Mouse (Mus musculus) lung, postnatal 14 days (tissue): Measurements from ENCODE around the gene Vac14.
A peak's percentile ranks its signal among the peaks of the same experiment; 100 is the strongest.
"Not testable (repeated sequence)": the region's sequence is repeated elsewhere in the genome, so short reads cannot be mapped to it uniquely, and the experiment has no call there.

Experiments
- DNase-seq: peaks from one replicate; pipeline ENCODE4 v3.0.0; 2021

Vac14 gene

DNA sequence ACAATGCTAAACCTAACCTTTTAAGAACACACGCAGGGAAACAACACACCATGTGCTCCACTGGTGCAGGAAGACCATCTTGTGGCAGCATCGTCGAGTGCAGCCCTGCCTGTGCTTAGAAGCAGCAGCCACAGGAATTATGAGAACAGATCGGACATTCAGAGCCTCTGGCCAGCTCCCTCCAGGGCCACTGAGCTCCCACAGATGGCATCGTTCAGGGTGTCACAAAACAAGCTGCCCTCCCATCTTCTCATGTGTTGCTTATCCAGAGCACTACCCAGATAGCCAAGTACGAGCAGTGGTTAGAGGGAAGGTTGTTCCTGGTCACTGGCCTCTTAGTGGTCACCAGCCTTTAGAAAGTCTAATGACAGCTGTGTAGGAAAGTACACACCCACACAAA lies 30.9 kb downstream of the Vac14 start:
- DNase-seq, result no peak

DNA sequence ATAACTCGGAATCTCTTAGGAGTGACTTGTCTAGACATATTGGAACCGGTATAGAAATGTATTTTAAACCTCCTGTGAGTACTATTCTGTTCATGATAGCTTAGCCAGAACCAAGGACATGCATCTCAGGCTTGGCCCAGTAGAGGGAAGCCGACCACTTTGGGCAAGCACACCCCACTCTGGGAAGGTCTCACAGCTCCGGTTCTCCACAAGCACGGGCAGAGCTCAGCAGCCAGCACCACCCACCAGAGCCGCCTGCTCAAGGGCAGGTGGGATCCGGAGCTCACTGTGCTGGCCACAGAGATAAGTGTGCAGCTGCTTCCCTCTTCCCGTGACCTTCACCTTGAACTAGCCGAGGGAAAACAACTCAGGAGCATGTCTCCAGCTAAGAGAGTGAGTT lies 32.5 kb downstream of the Vac14 start:
- no peak for DNase-seq

DNA sequence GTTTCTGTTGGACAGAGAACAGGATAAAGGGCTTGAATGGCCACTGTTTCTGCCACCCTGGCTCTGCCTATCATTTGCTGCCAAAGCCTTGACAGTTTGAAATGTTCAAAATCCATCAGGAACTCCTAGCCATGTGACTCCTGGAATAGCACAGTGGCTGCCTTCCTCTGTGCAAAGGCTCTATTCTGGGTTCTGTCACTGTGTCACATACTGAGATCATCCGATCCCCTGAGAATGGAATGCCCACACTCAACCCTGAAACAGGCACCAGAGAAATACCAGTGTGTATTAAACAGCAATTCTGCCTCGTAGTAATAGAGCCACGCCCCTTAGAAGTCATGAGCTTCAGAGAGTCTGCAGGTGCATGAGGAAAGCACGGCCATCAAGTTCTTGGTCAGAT lies 33.5 kb downstream of the Vac14 start:
- DNase-seq, result no peak

GRCm38 (mm10) chr8:110654075-110655060 lies 36.0 kb downstream of the Vac14 start:
- no peak for DNase-seq

- no peak for DNase-seq
These were observed 37.4 kb downstream of the Vac14 start for GRCm38 (mm10) chr8:110655827-110656226.

GRCm38 (mm10) chr8:110657661-110658060 lies 39.3 kb downstream of the Vac14 start:
- no peak for DNase-seq

GRCm38 (mm10) chr8:110660121-110660520 lies 41.7 kb downstream of the Vac14 start:
- DNase-seq, result no peak

- DNase-seq, result no peak
These were observed 44.2 kb downstream of the Vac14 start for GRCm38 (mm10) chr8:110662545-110662944.

DNA sequence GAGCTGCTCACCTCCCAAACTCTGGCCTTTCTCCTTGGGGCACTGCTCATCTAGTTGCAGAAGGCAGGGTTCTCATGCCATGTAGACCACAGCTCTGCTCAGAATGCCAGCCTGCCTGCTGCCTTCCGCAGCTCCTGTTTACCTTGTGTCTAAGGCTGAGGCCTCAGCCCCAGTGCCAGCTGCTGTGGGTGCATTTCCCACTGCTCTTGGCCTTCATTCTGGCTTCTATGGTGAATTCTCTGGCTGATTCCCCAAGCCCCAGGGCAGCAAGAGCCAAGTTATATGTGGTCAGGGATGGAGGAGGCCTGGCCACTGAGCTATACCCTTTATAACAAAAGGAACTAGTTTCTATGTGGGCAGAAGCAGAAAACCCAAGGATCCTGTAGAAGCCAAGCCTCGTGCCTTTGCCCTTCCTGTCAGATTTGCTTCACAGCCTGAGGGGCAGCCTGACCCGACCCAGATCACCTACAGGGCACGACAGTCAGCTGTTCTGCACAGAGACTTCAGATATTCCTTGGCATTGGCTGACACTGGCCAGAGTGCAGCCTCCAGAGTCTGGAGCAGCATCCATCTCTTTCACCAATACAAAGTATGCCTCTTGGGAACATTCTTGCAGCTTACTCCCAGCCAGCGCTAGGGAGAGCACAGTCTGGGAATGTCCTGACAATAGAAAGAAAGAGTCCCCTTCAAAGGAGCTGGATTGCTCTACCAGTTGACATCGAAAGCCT lies 44.8 kb downstream of the Vac14 start:
- no peak for DNase-seq

GRCm38 (mm10) chr8:110664202-110664896 lies 46.0 kb downstream of the Vac14 start:
- no peak for DNase-seq

- no peak for DNase-seq
These were observed 46.6 kb downstream of the Vac14 start for GRCm38 (mm10) chr8:110665000-110665399.

DNA sequence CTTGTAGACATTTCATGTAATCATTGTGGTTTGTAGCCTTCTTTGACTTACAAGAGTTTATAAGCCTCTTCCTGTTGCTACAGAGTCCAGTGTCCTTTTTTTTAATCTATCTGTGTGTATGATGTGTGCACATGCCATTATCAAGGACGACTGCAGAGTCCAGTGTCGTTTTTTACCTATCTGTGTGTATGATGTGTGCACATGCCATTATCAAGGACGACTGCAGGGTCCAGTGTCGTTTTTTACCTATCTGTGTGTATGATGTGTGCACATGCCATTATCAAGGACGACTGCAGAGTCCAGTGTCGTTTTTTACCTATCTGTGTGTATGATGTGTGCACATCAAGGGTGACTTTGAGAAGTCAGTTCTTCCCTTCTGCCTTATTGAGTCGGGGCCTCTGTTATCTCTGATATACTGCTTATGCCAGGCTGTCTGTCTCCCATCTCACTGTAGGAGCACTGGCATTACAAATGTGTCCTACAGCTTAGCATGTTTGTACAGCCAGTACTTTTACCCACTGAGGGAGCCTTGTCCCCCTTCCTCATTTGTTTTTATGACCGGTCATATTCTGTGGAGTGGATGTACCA lies 49.3 kb downstream of the Vac14 start:
- not testable (repeated sequence) for DNase-seq

- no peak for DNase-seq
These were observed 51.7 kb downstream of the Vac14 start for GRCm38 (mm10) chr8:110669932-110670628.

- DNase-seq, result peak; percentile 60
These were observed 52.9 kb downstream of the Vac14 start for GRCm38 (mm10) chr8:110671309-110671708.

DNA sequence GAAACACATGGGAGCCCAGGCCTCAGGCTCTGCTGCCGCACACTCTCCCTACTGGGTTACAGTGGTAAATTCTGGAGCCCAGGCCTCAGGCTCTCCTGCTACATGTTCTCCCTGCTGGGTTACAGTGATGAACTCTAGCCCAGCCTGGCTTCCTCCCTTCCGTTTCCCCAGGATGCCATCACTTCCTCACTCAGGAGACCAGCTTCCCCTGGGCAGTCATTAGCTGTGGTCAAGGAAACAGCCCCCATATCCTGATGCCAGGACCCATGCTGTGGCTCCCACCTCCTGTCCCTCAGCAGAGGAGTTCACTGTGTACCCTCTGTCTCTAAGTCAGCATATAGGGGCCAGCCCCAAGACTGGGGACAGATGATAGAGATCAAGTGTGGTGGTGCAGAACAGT lies 53.7 kb downstream of the Vac14 start:
- DNase-seq, result no peak

GRCm38 (mm10) chr8:110673168-110673567 lies 54.8 kb downstream of the Vac14 start:
- DNase-seq, result no peak

GRCm38 (mm10) chr8:110674589-110674988 lies 56.2 kb downstream of the Vac14 start:
- no peak for DNase-seq

GRCm38 (mm10) chr8:110676702-110677101 lies 58.3 kb downstream of the Vac14 start:
- DNase-seq, result no peak

DNA sequence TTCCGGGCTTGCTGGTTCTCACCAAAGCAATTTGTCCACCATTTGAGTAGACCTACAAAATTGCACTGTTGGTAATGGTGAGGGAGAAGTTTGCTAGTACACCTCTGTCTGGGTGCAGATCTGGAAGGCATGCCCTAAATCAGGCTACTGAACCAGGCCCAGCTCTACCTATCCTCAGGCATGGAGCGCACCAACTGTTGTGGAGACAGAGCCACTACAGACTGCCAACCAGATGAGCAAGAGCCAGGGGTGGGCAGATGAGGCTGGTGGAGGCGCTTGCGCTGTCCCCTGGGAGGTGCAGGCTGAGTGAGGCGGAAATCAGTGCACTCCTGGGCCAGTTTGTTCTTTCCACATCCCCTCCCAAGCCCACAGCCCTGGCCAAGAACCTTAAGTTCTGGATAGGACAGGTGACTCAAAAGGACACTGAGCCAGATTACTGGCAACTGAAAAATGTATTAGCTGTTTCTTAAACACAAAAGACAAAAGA lies 58.8 kb downstream of the Vac14 start:
- no peak for DNase-seq

DNA sequence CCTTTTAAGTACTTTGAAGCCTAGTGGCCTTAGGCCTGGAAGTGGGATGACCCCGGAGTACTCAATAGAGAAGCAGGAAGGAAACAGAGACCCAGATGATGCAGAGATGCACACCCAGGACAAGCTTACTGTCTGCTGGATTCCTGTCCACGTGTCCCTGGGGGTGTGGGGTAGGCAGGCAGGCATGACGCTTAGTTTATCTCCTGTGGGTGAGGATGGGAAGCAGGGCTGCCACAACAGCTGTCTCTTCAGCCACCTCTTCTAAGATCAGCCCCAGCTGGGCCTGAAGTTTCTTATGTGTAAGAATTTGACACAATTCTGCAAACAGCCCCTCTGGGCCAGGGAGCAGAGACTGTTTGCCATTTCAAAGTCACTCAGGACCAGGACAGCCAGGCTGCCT lies 60.6 kb downstream of the Vac14 start:
- DNase-seq, result no peak

DNA sequence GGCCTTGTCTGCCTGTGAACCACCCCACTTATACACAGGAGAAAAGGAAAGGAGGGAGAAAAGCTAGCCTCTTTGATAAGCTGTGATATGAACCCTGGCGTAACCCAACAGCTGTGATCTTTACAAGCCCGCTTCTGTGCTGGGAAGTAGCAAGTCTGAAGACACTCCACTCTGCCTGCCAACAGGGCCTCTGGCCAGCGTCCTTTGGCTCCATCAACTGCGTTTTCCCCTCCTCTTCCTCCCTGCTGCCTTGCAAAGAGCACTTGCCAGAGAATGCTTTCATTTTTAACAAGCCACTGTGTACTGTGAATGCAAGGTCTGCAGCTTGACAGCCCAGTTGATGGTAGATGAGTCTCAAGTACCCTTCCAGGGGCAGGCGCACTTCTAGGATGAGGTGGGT lies 69.3 kb downstream of the Vac14 start:
- peak; percentile 85 for DNase-seq

- no peak for DNase-seq
These were observed 71.6 kb downstream of the Vac14 start for GRCm38 (mm10) chr8:110689961-110690360.
